Mouse (Mus musculus): Measurements from ENCODE around the gene Setx. TPM values are rescaled to one million over a fixed set of nuclear protein-coding genes. Genes with fewer than 3 reads are reported as not detected.

The Setx gene
- polyA plus RNA-seq, 1 experiment from 2014 or later, result 12.2 TPM

DNA sequence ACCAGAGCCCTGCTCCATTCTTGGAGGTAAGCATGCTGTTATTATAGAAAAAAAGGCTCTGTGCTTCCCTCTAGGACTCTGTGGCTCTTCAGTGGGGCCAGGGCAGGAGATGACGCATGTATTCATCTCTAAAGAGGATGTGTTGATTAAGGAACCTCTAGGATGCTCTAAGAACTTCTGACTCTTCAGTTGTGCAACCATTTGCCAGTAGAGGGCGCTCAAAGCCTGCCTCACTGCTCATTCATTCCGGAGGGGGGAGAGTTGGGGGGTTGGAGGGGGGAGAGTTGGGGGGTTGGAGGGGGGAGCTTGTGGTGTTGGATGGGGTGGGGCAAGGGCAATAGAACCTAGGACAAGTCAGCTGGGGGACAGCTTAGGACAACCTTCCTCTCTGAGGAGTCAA is 75.9 kb downstream of the Setx start:
- Histone ChIP-seq H3K9ac (ENCODE audit: low read depth, low read length) (no peak overlapping the region), H3K4me1 (ENCODE audit: control insufficient read depth, insufficient read depth, low read length) (peaks cover 4% of the 10 kb centered on the region), H3K9me3 (replicated peaks; ENCODE audit: control insufficient read depth, low read length, poor library complexity, severe bottlenecking) (no peaks in the 10 kb centered on the region), H3K4me3 (ENCODE audit: low read depth, low read length) (no peak overlapping the region), H3K27me3 (ENCODE audit: control insufficient read depth, insufficient read depth, low read depth, low read length) (peaks cover 4% of the 10 kb centered on the region; the same call in 1 of the 2 replicates), H3K36me3 (ENCODE audit: control insufficient read depth, insufficient read depth, low read length) (no peaks in the 10 kb centered on the region), H3K4me2 (ENCODE audit: low read length) (no peak overlapping the region), H3K27ac (ENCODE audit: low read length) (no peak overlapping the region)
- ATAC-seq, result no peak
- WGBS, result 6% methylated on average over 3 of the region's 3 CpGs

DNA sequence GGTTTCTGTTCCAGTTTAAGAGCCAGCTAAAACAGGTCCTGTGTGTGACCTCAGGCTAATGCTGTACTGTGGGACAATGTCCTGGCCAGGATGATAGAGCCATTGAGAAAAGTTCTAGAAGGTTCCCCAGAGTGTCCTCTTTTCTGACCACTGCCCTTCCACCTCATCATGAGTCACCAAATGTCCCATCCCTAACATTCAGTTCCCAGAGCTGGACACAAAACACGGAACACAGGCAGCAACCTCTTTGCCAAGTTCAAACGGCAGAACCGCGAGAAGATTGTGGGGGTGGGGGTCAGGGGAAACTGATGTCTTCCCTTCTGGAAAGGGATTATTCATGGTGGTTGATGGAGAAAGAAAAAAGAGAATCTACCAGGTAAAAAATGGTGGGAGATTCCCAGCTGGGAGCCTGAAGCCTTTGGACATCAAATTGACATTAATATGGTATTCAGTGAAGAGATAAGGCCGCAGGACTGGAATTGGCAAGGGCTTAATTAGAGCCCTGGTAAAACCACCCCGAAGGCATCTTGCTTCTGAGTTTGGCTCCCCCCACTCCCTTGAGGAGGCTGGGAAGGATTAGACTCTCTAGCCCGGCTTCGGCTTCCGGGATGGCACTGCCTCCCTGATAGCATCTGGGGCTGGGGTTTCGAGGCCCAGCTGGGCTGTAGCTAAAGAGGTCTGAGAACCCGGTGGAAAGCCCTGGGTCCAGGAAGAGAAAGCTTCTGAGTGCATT is 77.4 kb downstream of the Setx start:
- no peak for ATAC-seq

DNA sequence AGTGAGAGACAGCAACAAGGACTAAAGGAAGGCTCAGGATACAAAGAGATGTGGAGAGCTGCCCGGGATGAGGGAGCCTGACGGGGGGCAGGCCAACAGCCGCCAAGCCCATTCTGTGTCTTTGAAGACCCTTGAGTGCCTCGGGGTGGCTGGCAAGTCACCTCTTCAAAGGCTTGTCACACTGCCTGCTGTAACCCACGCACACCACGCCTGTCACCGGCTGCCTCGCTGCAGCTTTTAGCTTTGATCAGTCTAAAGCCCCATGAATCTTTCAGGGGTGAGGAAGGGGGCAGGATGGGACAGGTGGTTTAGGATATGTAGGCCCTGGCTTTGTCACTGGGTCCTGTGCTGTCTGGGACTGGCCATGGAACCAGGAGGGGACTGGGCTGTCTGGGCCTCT is 82.2 kb downstream of the Setx start:
- Histone ChIP-seq H3K4me2 (ENCODE audit: low read length) (no peak overlapping the region), H3K27ac (ENCODE audit: low read length) (no peak overlapping the region; the same call in 1 of the 2 replicates), H3K27me3 (ENCODE audit: control insufficient read depth, insufficient read depth, low read depth, low read length) (no peaks in the 10 kb centered on the region), H3K9me3 (replicated peaks; ENCODE audit: control insufficient read depth, low read length, poor library complexity, severe bottlenecking) (no peaks in the 10 kb centered on the region), H3K4me3 (ENCODE audit: low read depth, low read length) (no peak overlapping the region), H3K36me3 (ENCODE audit: control insufficient read depth, insufficient read depth, low read length) (no peaks in the 10 kb centered on the region), H3K4me1 (ENCODE audit: control insufficient read depth, insufficient read depth, low read length) (peaks cover 5% of the 10 kb centered on the region), H3K9ac (ENCODE audit: low read depth, low read length) (peak overlapping the region; percentile 16; the same call in 1 of the 2 replicates)
- 25% methylated on average over 8 of the region's 8 CpGs for WGBS
- 0 out of 2 replicates have a peak, but pooled peaks have one; percentile 13 for ATAC-seq

More for the DNA sequence above, 77.4 kb downstream of the Setx start:
- 37% methylated on average over 11 of the region's 11 CpGs for WGBS
- Histone ChIP-seq H3K27me3 (ENCODE audit: control insufficient read depth, insufficient read depth, low read depth, low read length) (no peaks in the 10 kb centered on the region), H3K4me3 (ENCODE audit: low read depth, low read length) (no peak overlapping the region), H3K27ac (ENCODE audit: low read length) (peak overlapping the region; percentile 24; the same call in 1 of the 2 replicates), H3K9ac (ENCODE audit: low read depth, low read length) (no peak overlapping the region), H3K4me1 (ENCODE audit: control insufficient read depth, insufficient read depth, low read length) (peaks cover 5% of the 10 kb centered on the region), H3K9me3 (replicated peaks; ENCODE audit: control insufficient read depth, low read length, poor library complexity, severe bottlenecking) (no peaks in the 10 kb centered on the region), H3K4me2 (ENCODE audit: low read length) (no peak overlapping the region), H3K36me3 (ENCODE audit: control insufficient read depth, insufficient read depth, low read length) (no peaks in the 10 kb centered on the region)

DNA sequence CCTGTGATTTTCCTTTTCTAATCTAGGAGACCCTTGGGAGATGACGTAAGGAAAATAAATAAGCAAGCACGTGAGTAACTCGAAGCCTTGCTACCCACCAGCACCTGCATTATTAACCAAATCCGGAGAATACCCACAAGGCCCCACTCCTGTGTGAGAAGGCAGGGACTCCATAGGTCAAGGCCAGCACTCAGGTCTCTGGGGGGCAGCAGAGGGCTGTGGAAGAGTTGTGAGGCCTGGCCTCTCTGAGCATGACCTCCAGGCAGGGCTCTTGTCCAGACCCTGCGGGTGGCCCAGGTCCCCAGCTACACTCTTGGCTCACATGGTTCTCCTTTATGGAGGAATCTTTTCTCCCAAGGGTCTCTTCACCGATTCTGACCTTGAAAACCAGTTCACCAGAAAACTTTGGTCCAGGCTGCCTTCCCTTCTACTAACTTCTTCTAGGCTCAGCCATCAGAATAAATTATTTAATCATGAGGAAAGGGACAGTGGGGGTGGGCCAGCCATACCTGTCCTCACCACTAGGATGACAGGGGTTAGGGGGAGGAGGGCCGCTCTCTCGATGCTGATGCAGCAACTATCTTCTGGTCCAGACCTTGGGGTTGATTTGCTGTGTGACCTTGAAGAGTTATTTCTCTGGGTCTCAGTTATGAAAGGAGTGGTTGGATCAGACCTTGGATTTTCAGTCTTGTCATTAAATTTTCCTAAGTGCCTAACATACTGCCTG is 92.5 kb downstream of the Setx start:
- no peaks in the 10 kb centered on the region for H3K9me3 ChIP-seq (replicated peaks; ENCODE audit: control insufficient read depth, low read length, poor library complexity, severe bottlenecking)
- WGBS, result 52% methylated on average over 8 of the region's 8 CpGs
- H3K4me2 ChIP-seq (ENCODE audit: low read length), result no peak overlapping the region
- H3K27ac ChIP-seq (ENCODE audit: low read length), result no peak overlapping the region
- H3K36me3 ChIP-seq (ENCODE audit: control insufficient read depth, insufficient read depth, low read length), result no peaks in the 10 kb centered on the region
- no peak for ATAC-seq
- H3K9ac ChIP-seq (ENCODE audit: low read depth, low read length), result no peak overlapping the region
- H3K4me1 ChIP-seq (ENCODE audit: control insufficient read depth, insufficient read depth, low read length), result no peaks in the 10 kb centered on the region
- no peak overlapping the region for H3K4me3 ChIP-seq (ENCODE audit: low read depth, low read length)
- no peaks in the 10 kb centered on the region for H3K27me3 ChIP-seq (ENCODE audit: control insufficient read depth, insufficient read depth, low read depth, low read length)

DNA sequence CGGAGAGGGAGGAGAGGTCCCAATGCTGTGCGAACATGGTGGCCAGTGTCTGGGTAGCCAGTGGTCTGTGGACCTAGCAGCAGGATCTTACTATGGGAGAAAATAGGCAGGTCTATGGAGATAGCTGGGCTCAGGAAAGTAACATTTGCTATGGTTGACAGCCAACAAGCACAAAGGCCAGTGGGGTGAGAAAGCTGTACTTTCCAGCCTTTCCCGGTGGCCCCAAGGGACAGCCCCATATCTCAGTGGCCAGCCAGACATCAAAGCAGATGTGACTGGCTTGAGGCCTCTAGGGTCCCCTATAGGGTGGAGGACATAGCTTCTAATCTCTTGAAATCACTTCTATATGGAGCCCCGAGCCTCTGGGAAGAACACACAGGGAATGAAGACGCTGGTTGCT is 93.1 kb downstream of the Setx start:
- Histone ChIP-seq H3K9ac (ENCODE audit: low read depth, low read length) (no peak overlapping the region), H3K27me3 (ENCODE audit: control insufficient read depth, insufficient read depth, low read depth, low read length) (no peaks in the 10 kb centered on the region), H3K36me3 (ENCODE audit: control insufficient read depth, insufficient read depth, low read length) (no peaks in the 10 kb centered on the region), H3K4me3 (ENCODE audit: low read depth, low read length) (no peak overlapping the region), H3K4me2 (ENCODE audit: low read length) (no peak overlapping the region), H3K4me1 (ENCODE audit: control insufficient read depth, insufficient read depth, low read length) (no peaks in the 10 kb centered on the region), H3K9me3 (replicated peaks; ENCODE audit: control insufficient read depth, low read length, poor library complexity, severe bottlenecking) (no peaks in the 10 kb centered on the region), H3K27ac (ENCODE audit: low read length) (no peak overlapping the region)
- ATAC-seq, result no peak
- 85% methylated on average over 5 of the region's 5 CpGs for WGBS

DNA sequence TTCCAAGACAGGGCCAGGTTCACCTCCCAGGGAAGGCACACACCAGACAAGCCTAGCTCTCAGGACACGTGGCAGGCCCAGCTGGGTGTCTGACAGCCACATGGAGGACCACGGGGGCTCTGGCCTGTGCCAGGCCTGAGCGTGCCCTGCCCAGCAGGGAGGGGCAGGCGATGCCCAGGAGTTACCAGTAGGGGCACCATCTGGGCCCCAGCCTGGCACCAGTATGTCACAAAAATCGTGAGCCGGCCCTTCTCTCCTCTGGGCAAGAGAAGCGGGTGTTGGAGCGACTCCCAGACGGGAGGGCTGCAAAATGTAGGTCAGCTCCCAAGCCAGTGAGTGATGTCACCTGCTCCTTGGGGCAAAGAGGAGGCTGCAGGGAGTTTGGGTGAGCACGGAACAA is 93.9 kb downstream of the Setx start:
- peak; percentile 51; the same call in 1 of the 2 replicates for ATAC-seq

DNA sequence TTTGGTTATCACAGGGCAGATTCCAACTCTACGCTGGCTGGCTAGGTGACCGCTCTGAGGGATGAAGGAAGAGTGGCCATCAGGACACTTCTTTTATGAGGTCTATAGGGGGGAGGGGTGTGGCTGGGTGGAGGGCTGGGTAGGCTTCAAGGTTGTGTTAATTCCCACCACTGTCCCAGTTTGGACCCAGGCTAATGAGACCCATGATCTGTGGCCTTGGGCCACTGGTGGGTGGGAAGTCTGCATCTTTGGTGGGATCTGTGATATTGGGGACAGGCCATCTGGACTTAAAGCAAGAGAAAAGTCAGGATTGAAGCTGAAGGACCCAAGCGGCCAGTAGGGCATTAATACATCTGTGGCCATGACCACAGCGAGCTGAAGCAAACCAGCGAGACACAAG is 94.8 kb downstream of the Setx start:
- ATAC-seq, result no peak
- Histone ChIP-seq H3K9me3 (replicated peaks; ENCODE audit: control insufficient read depth, low read length, poor library complexity, severe bottlenecking) (no peaks in the 10 kb centered on the region), H3K27ac (ENCODE audit: low read length) (no peak overlapping the region), H3K36me3 (ENCODE audit: control insufficient read depth, insufficient read depth, low read length) (no peaks in the 10 kb centered on the region), H3K4me3 (ENCODE audit: low read depth, low read length) (no peak overlapping the region), H3K4me2 (ENCODE audit: low read length) (no peak overlapping the region), H3K9ac (ENCODE audit: low read depth, low read length) (no peak overlapping the region), H3K27me3 (ENCODE audit: control insufficient read depth, insufficient read depth, low read depth, low read length) (no peaks in the 10 kb centered on the region), H3K4me1 (ENCODE audit: control insufficient read depth, insufficient read depth, low read length) (no peaks in the 10 kb centered on the region; the same call in 1 of the 2 replicates)
- 87% methylated on average over 5 of the region's 5 CpGs for WGBS

More for the DNA sequence above, 93.9 kb downstream of the Setx start:
- H3K4me2 ChIP-seq (ENCODE audit: low read length), result no peak overlapping the region
- H3K36me3 ChIP-seq (ENCODE audit: control insufficient read depth, insufficient read depth, low read length), result no peaks in the 10 kb centered on the region
- H3K4me3 ChIP-seq (ENCODE audit: low read depth, low read length), result no peak overlapping the region
- no peaks in the 10 kb centered on the region for H3K4me1 ChIP-seq (ENCODE audit: control insufficient read depth, insufficient read depth, low read length)
- no peak overlapping the region for H3K27ac ChIP-seq (ENCODE audit: low read length)
- no peaks in the 10 kb centered on the region for H3K9me3 ChIP-seq (replicated peaks; ENCODE audit: control insufficient read depth, low read length, poor library complexity, severe bottlenecking)
- no peaks in the 10 kb centered on the region for H3K27me3 ChIP-seq (ENCODE audit: control insufficient read depth, insufficient read depth, low read depth, low read length)
- no peak overlapping the region for H3K9ac ChIP-seq (ENCODE audit: low read depth, low read length)
- 55% methylated on average over 10 of the region's 10 CpGs for WGBS

DNA sequence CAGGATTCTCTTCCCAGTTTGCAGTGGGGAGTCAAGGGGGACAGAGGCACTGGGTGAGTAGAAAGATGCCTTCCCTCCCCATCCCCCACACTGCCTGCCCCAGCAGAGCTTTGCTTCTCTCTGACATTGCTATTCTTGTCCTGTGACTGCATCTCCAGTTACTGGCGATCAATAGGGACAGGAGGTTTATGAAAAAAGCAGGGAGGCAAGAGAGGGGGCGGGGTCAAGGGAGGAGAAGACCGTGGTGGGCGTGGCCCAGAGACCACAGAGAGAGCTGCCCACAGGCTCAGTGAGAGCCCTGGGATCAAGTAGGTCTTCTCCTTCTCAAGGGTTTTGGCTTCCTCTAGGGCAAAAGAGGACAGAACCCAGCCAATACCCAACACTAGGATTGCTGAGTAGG is 98.3 kb downstream of the Setx start:
- no peaks in the 10 kb centered on the region for H3K36me3 ChIP-seq (ENCODE audit: control insufficient read depth, insufficient read depth, low read length)
- H3K9me3 ChIP-seq (replicated peaks; ENCODE audit: control insufficient read depth, low read length, poor library complexity, severe bottlenecking), result no peaks in the 10 kb centered on the region
- H3K4me3 ChIP-seq (ENCODE audit: low read depth, low read length), result no peak overlapping the region
- H3K9ac ChIP-seq (ENCODE audit: low read depth, low read length), result no peak overlapping the region
- H3K27me3 ChIP-seq (ENCODE audit: control insufficient read depth, insufficient read depth, low read depth, low read length), result no peaks in the 10 kb centered on the region
- H3K4me2 ChIP-seq (ENCODE audit: low read length), result no peak overlapping the region
- WGBS, result 16% methylated on average over 4 of the region's 4 CpGs
- no peak for ATAC-seq
- H3K27ac ChIP-seq (ENCODE audit: low read length), result no peak overlapping the region
- no peaks in the 10 kb centered on the region; the same call in 1 of the 2 replicates for H3K4me1 ChIP-seq (ENCODE audit: control insufficient read depth, insufficient read depth, low read length)

All from midbrain, embryonic 16.5 days (tissue).